Mouse (Mus musculus) stomach, postnatal 0 days (tissue): ENCODE data around the gene Madd.

Experiments used
- CTCF ChIP-seq: IDR thresholded peaks from 2 replicates; pipeline ENCODE4 v1.5.1; 2016; ENCODE audit warnings: antibody characterized with exemption, low read depth, mild to moderate bottlenecking, moderate library complexity
- EP300 ChIP-seq: optimal IDR thresholded peaks from 2 replicates; pipeline ENCODE3; 2016; ENCODE audit warnings: antibody characterized with exemption

DNA sequence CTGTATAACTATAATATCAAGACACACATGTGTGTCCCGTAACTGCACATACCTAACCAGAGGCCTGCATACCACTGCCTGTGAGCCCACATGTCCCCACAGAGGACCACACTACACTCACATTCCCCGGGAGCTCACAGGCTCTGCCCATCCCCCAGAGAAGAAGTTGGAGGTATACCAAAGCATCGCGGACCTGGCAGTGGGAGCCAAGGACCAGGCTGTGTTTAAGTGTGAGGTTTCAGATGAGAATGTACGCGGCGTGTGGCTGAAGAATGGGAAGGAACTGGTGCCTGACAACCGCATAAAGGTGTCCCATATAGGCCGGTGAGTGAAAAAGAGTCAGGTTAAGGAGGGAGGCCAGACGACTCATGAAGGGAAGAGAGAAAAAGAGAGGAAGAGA is 58.5 kb downstream of the Madd start:
- TF ChIP-seq CTCF (no peak), EP300 (no peak)
